Mouse (Mus musculus): Measurements from ENCODE around the gene Slc25a34.

The Slc25a34 gene

GRCm38 (mm10) chr4:141643118-141643855, 19.7 kb upstream of the Slc25a34 start:
- DNase-seq (ENCODE audit: low read depth, low spot score): peak; percentile 91

GRCm38 (mm10) chr4:141641961-141642811, 18.6 kb upstream of the Slc25a34 start:
- DNase-seq (ENCODE audit: low read depth, low spot score): no peak

- peak; percentile 41 for DNase-seq (ENCODE audit: low read depth, low spot score)
These were observed 17.7 kb upstream of the Slc25a34 start for GRCm38 (mm10) chr4:141641353-141641771.

GRCm38 (mm10) chr4:141639474-141639873, 15.9 kb upstream of the Slc25a34 start:
- DNase-seq (ENCODE audit: low read depth, low spot score): no peak

GRCm38 (mm10) chr4:141636693-141637092, 13.1 kb upstream of the Slc25a34 start:
- DNase-seq (ENCODE audit: low read depth, low spot score): peak; percentile 58

- no peak for DNase-seq (ENCODE audit: low read depth, low spot score)
These were observed 12.4 kb upstream of the Slc25a34 start for GRCm38 (mm10) chr4:141635991-141636390.

GRCm38 (mm10) chr4:141632111-141632873, 8.7 kb upstream of the Slc25a34 start:
- DNase-seq (ENCODE audit: low read depth, low spot score): no peak

- no peak for DNase-seq (ENCODE audit: low read depth, low spot score)
These were observed 7.6 kb upstream of the Slc25a34 start for GRCm38 (mm10) chr4:141631250-141631649.

GRCm38 (mm10) chr4:141630021-141630420, 6.4 kb upstream of the Slc25a34 start:
- no peak for DNase-seq (ENCODE audit: low read depth, low spot score)

GRCm38 (mm10) chr4:141628661-141629060, 5.0 kb upstream of the Slc25a34 start:
- no peak for DNase-seq (ENCODE audit: low read depth, low spot score)

GRCm38 (mm10) chr4:141627502-141627901, 3.9 kb upstream of the Slc25a34 start:
- no peak for DNase-seq (ENCODE audit: low read depth, low spot score)

GRCm38 (mm10) chr4:141625774-141626550, 2.3 kb upstream of the Slc25a34 start:
- no peak for DNase-seq (ENCODE audit: low read depth, low spot score)

GRCm38 (mm10) chr4:141624983-141625773, 1.6 kb upstream of the Slc25a34 start:
- peak; percentile 56 for DNase-seq (ENCODE audit: low read depth, low spot score)

- no peak for DNase-seq (ENCODE audit: low read depth, low spot score)
These were observed 513 bp upstream of the Slc25a34 start for GRCm38 (mm10) chr4:141624134-141624533.

- no peak for DNase-seq (ENCODE audit: low read depth, low spot score)
These were observed 584 bp downstream of the Slc25a34 start for GRCm38 (mm10) chr4:141623037-141623436.

- DNase-seq (ENCODE audit: low read depth, low spot score): no peak
These were observed 1.0 kb downstream of the Slc25a34 start for GRCm38 (mm10) chr4:141622580-141622979.

GRCm38 (mm10) chr4:141622091-141622490, 1.5 kb downstream of the Slc25a34 start:
- DNase-seq (ENCODE audit: low read depth, low spot score): no peak

- no peak for DNase-seq (ENCODE audit: low read depth, low spot score)
These were observed 2.3 kb downstream of the Slc25a34 start for GRCm38 (mm10) chr4:141621297-141621696.

GRCm38 (mm10) chr4:141619299-141619883, 4.2 kb downstream of the Slc25a34 start:
- no peak for DNase-seq (ENCODE audit: low read depth, low spot score)

All from brain, adult 2 months (tissue).